Mouse (Mus musculus): ENCODE measurements at regions not wholly inside any gene's neighbourhood (a gene's known extent, or its start where the extent isn't known, plus 50 kb on each side); places are given as distances from the start of the nearest gene placed in this dataset.

DNA sequence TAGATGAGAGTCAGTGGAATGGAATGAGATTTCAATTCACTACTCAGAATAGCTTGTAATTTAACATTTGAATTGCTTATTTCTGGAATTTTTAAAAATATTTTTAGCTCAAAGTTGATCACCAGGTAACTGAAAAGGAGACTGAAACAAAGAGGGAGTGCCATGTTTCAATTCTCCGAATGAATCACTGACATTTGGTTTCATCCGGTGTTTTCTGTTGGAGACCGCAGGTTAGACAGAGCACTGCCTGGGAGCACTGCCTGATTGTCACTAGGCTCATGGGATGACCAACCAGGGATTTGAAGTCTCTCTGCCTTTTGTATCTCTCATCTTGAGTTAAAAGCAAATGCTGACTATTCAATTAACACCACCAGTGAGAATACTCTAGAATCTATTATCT lies 193.3 kb downstream of the Stk31 start:
- H3K79me2 ChIP-seq (ENCODE audit: control insufficient read depth, insufficient read depth) = no peaks in the 10 kb centered on the region
- H3ac ChIP-seq (ENCODE audit: control insufficient read depth, insufficient read length, low read depth) = no peak overlapping the region
- H3K27me3 ChIP-seq (ENCODE audit: control insufficient read depth, insufficient read depth, insufficient read length) = no peaks in the 10 kb centered on the region
- no peaks in the 10 kb centered on the region for H3K36me3 ChIP-seq (ENCODE audit: control insufficient read depth, insufficient read depth)
- TF ChIP-seq FOSL1 (IDR thresholded peaks at IDR 0.05; ENCODE audit: insufficient read depth, low read length, poor library complexity, severe bottlenecking) (no peak), CTCF (IDR thresholded peaks at IDR 0.05; ENCODE audit: control insufficient read depth, insufficient read depth, insufficient read length) (no peak), CEBPB (IDR thresholded peaks at IDR 0.05; ENCODE audit: low read depth) (no peak), USF1 (IDR thresholded peaks at IDR 0.05; ENCODE audit: low read depth) (no peak), MYOG (IDR thresholded peaks at IDR 0.05; ENCODE audit: control insufficient read depth, extremely low read depth, insufficient read length) (no peak), MAX (IDR thresholded peaks at IDR 0.05) (no peak), MYOD1 (IDR thresholded peaks at IDR 0.05; ENCODE audit: control insufficient read depth, insufficient read length, low read depth) (no peak)
- H3K79me3 ChIP-seq (ENCODE audit: low read depth) = no peaks in the 10 kb centered on the region
- no peak overlapping the region for H3K4me3 ChIP-seq (ENCODE audit: insufficient read depth, poor library complexity, severe bottlenecking)

DNA sequence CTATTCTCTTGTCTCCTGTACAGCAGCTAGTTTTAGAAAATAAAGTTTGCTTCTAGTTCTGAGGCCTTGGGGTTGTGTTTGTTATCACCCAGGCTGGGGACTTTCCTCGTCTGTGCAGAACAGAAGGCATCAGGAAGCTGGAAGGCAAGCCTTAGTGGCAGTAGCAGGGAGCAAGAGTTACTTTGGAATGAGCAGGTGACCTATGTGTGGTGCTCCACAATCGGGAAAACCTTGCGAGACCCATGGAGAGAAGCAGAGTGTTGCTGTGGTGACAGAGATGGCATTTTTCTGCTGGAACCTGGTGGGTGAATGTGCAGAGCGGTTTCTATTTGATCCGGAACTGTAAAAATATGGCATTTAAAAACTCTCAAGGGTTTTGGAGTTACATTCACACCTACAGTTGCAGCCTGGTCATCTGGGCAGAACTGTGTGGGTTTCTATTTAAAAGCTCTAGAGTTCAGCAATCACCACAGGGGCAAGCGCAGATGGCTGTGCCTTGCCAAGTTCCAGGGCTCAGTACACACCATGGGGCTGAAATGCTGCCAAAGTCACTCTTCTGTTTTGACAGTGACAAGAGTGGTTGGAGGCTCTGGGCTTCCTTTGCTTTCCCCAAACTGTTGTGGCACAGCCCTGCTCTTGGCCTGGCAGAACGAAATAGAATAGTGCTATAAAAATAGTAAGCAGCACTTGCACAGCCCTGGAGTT lies 195.7 kb downstream of the Stk31 start:
- H3K79me2 ChIP-seq (ENCODE audit: control insufficient read depth, insufficient read depth) = no peaks in the 10 kb centered on the region
- no peak overlapping the region for H3K4me3 ChIP-seq (ENCODE audit: insufficient read depth, poor library complexity, severe bottlenecking)
- TF ChIP-seq USF1 (IDR thresholded peaks at IDR 0.05; ENCODE audit: low read depth) (no peak), CTCF (IDR thresholded peaks at IDR 0.05; ENCODE audit: control insufficient read depth, insufficient read depth, insufficient read length) (no peak), MYOD1 (IDR thresholded peaks at IDR 0.05; ENCODE audit: control insufficient read depth, insufficient read length, low read depth) (no peak), MAX (IDR thresholded peaks at IDR 0.05) (no peak), CEBPB (IDR thresholded peaks at IDR 0.05; ENCODE audit: low read depth) (no peak), FOSL1 (IDR thresholded peaks at IDR 0.05; ENCODE audit: insufficient read depth, low read length, poor library complexity, severe bottlenecking) (no peak), MYOG (IDR thresholded peaks at IDR 0.05; ENCODE audit: control insufficient read depth, extremely low read depth, insufficient read length) (no peak)
- no peaks in the 10 kb centered on the region for H3K36me3 ChIP-seq (ENCODE audit: control insufficient read depth, insufficient read depth)
- no peak overlapping the region for H3ac ChIP-seq (ENCODE audit: control insufficient read depth, insufficient read length, low read depth)
- H3K79me3 ChIP-seq (ENCODE audit: low read depth) = no peaks in the 10 kb centered on the region
- H3K27me3 ChIP-seq (ENCODE audit: control insufficient read depth, insufficient read depth, insufficient read length) = no peaks in the 10 kb centered on the region

GRCm38 (mm10) chr6:49591632-49592000 lies 196.2 kb downstream of the Stk31 start:
- TF ChIP-seq CEBPB (IDR thresholded peaks at IDR 0.05; ENCODE audit: low read depth) = no peak
- no peak for TF ChIP-seq MYOG (IDR thresholded peaks at IDR 0.05; ENCODE audit: control insufficient read depth, extremely low read depth, insufficient read length)
- no peak for TF ChIP-seq MAX (IDR thresholded peaks at IDR 0.05)
- TF ChIP-seq USF1 (IDR thresholded peaks at IDR 0.05; ENCODE audit: low read depth) = no peak
- no peak for TF ChIP-seq FOSL1 (IDR thresholded peaks at IDR 0.05; ENCODE audit: insufficient read depth, low read length, poor library complexity, severe bottlenecking)
- TF ChIP-seq CTCF (IDR thresholded peaks at IDR 0.05; ENCODE audit: control insufficient read depth, insufficient read depth, insufficient read length) = no peak
- no peak for TF ChIP-seq MYOD1 (IDR thresholded peaks at IDR 0.05; ENCODE audit: control insufficient read depth, insufficient read length, low read depth)

DNA sequence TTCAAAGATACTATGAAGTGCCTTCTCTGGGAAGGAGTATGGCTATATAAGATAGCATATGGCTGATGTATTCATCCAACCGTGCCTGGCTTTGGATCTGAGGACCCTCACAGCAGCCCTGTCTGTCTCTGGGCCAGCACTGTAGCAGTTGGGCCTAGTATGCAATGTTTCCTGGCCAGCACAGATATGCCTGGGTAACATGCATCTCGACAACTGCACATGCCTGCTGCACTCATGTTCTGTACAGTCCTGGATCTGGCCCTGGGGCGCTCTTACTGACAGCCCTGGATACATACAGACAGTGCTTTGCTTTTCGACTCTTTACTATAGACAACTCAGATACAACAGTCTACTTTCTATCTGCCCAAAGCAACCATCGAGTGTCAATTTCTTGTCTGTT lies 197.3 kb downstream of the Stk31 start:
- no peaks in the 10 kb centered on the region for H3K79me2 ChIP-seq (ENCODE audit: control insufficient read depth, insufficient read depth)
- TF ChIP-seq MYOG (IDR thresholded peaks at IDR 0.05; ENCODE audit: control insufficient read depth, extremely low read depth, insufficient read length) (no peak), MYOD1 (IDR thresholded peaks at IDR 0.05; ENCODE audit: control insufficient read depth, insufficient read length, low read depth) (no peak), MAX (IDR thresholded peaks at IDR 0.05) (no peak), USF1 (IDR thresholded peaks at IDR 0.05; ENCODE audit: low read depth) (no peak), FOSL1 (IDR thresholded peaks at IDR 0.05; ENCODE audit: insufficient read depth, low read length, poor library complexity, severe bottlenecking) (no peak), CTCF (IDR thresholded peaks at IDR 0.05; ENCODE audit: control insufficient read depth, insufficient read depth, insufficient read length) (no peak), CEBPB (IDR thresholded peaks at IDR 0.05; ENCODE audit: low read depth) (no peak)
- no peaks in the 10 kb centered on the region for H3K36me3 ChIP-seq (ENCODE audit: control insufficient read depth, insufficient read depth)
- no peaks in the 10 kb centered on the region for H3K79me3 ChIP-seq (ENCODE audit: low read depth)
- H3K27me3 ChIP-seq (ENCODE audit: control insufficient read depth, insufficient read depth, insufficient read length) = no peaks in the 10 kb centered on the region
- H3K4me3 ChIP-seq (ENCODE audit: insufficient read depth, poor library complexity, severe bottlenecking) = no peak overlapping the region
- H3ac ChIP-seq (ENCODE audit: control insufficient read depth, insufficient read length, low read depth) = no peak overlapping the region

More at GRCm38 (mm10) chr6:49591632-49592000, 196.2 kb downstream of the Stk31 start:
- no peaks in the 10 kb centered on the region for H3K79me2 ChIP-seq (ENCODE audit: control insufficient read depth, insufficient read depth)
- H3ac ChIP-seq (ENCODE audit: control insufficient read depth, insufficient read length, low read depth) = no peak overlapping the region
- no peaks in the 10 kb centered on the region for H3K36me3 ChIP-seq (ENCODE audit: control insufficient read depth, insufficient read depth)
- H3K79me3 ChIP-seq (ENCODE audit: low read depth) = no peaks in the 10 kb centered on the region
- no peaks in the 10 kb centered on the region for H3K27me3 ChIP-seq (ENCODE audit: control insufficient read depth, insufficient read depth, insufficient read length)
- H3K4me3 ChIP-seq (ENCODE audit: insufficient read depth, poor library complexity, severe bottlenecking) = no peak overlapping the region

DNA sequence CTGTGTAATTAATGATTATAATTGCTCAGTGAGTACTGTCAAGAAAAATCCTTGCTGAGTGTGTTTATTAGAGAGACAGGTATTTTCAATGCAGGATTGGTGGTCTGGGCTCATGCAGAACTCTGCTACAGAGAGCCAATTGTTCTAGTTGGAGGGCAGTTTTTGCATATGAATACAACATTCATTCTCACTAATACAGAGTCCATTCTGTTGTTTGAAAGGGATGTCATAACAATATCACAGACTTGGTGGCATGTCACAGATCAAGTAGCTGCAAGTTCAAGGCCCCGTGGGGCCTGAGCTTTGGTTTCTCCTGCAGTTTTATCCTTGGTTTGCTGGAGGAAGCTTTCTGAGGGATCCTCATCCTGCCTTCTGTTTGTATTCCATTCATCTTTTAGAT lies 207.8 kb downstream of the Stk31 start:
- Histone ChIP-seq H3ac (ENCODE audit: control insufficient read depth, insufficient read length, low read depth) (no peak overlapping the region), H3K79me2 (ENCODE audit: control insufficient read depth, insufficient read depth) (no peaks in the 10 kb centered on the region), H3K79me3 (ENCODE audit: low read depth) (no peaks in the 10 kb centered on the region), H3K27me3 (ENCODE audit: control insufficient read depth, insufficient read depth, insufficient read length) (no peaks in the 10 kb centered on the region), H3K36me3 (ENCODE audit: control insufficient read depth, insufficient read depth) (no peaks in the 10 kb centered on the region), H3K4me3 (ENCODE audit: insufficient read depth, poor library complexity, severe bottlenecking) (no peak overlapping the region)
- TF ChIP-seq FOSL1 (IDR thresholded peaks at IDR 0.05; ENCODE audit: insufficient read depth, low read length, poor library complexity, severe bottlenecking) (no peak), MYOD1 (IDR thresholded peaks at IDR 0.05; ENCODE audit: control insufficient read depth, insufficient read length, low read depth) (no peak), CTCF (IDR thresholded peaks at IDR 0.05; ENCODE audit: control insufficient read depth, insufficient read depth, insufficient read length) (no peak), USF1 (IDR thresholded peaks at IDR 0.05; ENCODE audit: low read depth) (no peak), MAX (IDR thresholded peaks at IDR 0.05) (no peak), MYOG (IDR thresholded peaks at IDR 0.05; ENCODE audit: control insufficient read depth, extremely low read depth, insufficient read length) (no peak), CEBPB (IDR thresholded peaks at IDR 0.05; ENCODE audit: low read depth) (no peak)

Measured in C2C12 (cell line).